Mouse (Mus musculus): ENCODE results near the gene Unc5c. TPM values are rescaled to one million over a fixed set of nuclear protein-coding genes. Genes with fewer than 3 reads are reported as not detected.

The Unc5c gene
- 3.6 and 4.7 TPM in 2 replicates for polyA plus RNA-seq (2012; rRNA removed)

GRCm38 (mm10) chr3:141465104-141465705, at the start of gene Unc5c:
Gene Unc5c, plus strand, starts transcription at chr3:141465216.
- no peaks in the 10 kb centered on the region for H3K4me1 ChIP-seq (ENCODE audit: control insufficient read depth, insufficient read depth, low read length)
- under 1% methylated on average over 60 of the region's 61 CpGs for WGBS
- peak within 1 kb of the TSS; percentile 63 for H3K4me3 ChIP-seq (replicated peaks; ENCODE audit: extremely low read depth, low read depth, low read length)
- TF ChIP-seq CTCF (IDR thresholded peaks at IDR 0.05; ENCODE audit: insufficient read depth, low read length), result no peak
- TF ChIP-seq POLR2A (IDR thresholded peaks at IDR 0.05; ENCODE audit: borderline replicate concordance, extremely low read depth, low read depth, low read length), result peak; percentile 47; the same call in 1 of the 2 replicates
- DNase-seq, result peak; percentile 20

GRCm38 (mm10) chr3:141457475-141457874, 7.5 kb upstream of the Unc5c start:
- Histone ChIP-seq H3K4me3 (replicated peaks; ENCODE audit: extremely low read depth, low read depth, low read length) (no peak overlapping the region), H3K4me1 (ENCODE audit: control insufficient read depth, insufficient read depth, low read length) (no peaks in the 10 kb centered on the region)
- no peak for DNase-seq
- whole genome bisulfite sequencing, result 80% methylated on average over 2 of the region's 2 CpGs
- TF ChIP-seq CTCF (IDR thresholded peaks at IDR 0.05; ENCODE audit: insufficient read depth, low read length), result peak; percentile 30; the same call in 1 of the 2 replicates
- no peak for TF ChIP-seq POLR2A (IDR thresholded peaks at IDR 0.05; ENCODE audit: borderline replicate concordance, extremely low read depth, low read depth, low read length)

GRCm38 (mm10) chr3:141462482-141462881, 2.5 kb upstream of the Unc5c start:
- TF ChIP-seq CTCF (IDR thresholded peaks at IDR 0.05; ENCODE audit: insufficient read depth, low read length) (no peak), POLR2A (IDR thresholded peaks at IDR 0.05; ENCODE audit: borderline replicate concordance, extremely low read depth, low read depth, low read length) (no peak)
- Histone ChIP-seq H3K4me1 (ENCODE audit: control insufficient read depth, insufficient read depth, low read length) (no peaks in the 10 kb centered on the region), H3K4me3 (replicated peaks; ENCODE audit: extremely low read depth, low read depth, low read length) (no peak overlapping the region)
- 65% methylated on average over 7 of the region's 7 CpGs for WGBS
- no peak for DNase-seq

GRCm38 (mm10) chr3:141464691-141465103, 319 bp upstream of the Unc5c start:
- WGBS, result 1% methylated on average over 26 of the region's 26 CpGs
- H3K4me1 ChIP-seq (ENCODE audit: control insufficient read depth, insufficient read depth, low read length), result no peaks in the 10 kb centered on the region
- peak; percentile 15 for DNase-seq
- peak overlapping the region; percentile 63 for H3K4me3 ChIP-seq (replicated peaks; ENCODE audit: extremely low read depth, low read depth, low read length)
- TF ChIP-seq POLR2A (IDR thresholded peaks at IDR 0.05; ENCODE audit: borderline replicate concordance, extremely low read depth, low read depth, low read length) (no peak), CTCF (IDR thresholded peaks at IDR 0.05; ENCODE audit: insufficient read depth, low read length) (no peak)

GRCm38 (mm10) chr3:141466061-141466460, 1.0 kb downstream of the Unc5c start:
- Histone ChIP-seq H3K4me1 (ENCODE audit: control insufficient read depth, insufficient read depth, low read length) (no peaks in the 10 kb centered on the region), H3K4me3 (replicated peaks; ENCODE audit: extremely low read depth, low read depth, low read length) (peak overlapping the region; percentile 46)
- TF ChIP-seq POLR2A (IDR thresholded peaks at IDR 0.05; ENCODE audit: borderline replicate concordance, extremely low read depth, low read depth, low read length) (no peak), CTCF (IDR thresholded peaks at IDR 0.05; ENCODE audit: insufficient read depth, low read length) (no peak)
- DNase-seq, result no peak
- 1% methylated on average over 20 of the region's 20 CpGs for WGBS

GRCm38 (mm10) chr3:141466727-141467335, 1.8 kb downstream of the Unc5c start:
- TF ChIP-seq CTCF (IDR thresholded peaks at IDR 0.05; ENCODE audit: insufficient read depth, low read length) (no peak), POLR2A (IDR thresholded peaks at IDR 0.05; ENCODE audit: borderline replicate concordance, extremely low read depth, low read depth, low read length) (no peak)
- WGBS, result 24% methylated on average over 3 of the region's 3 CpGs
- H3K4me3 ChIP-seq (replicated peaks; ENCODE audit: extremely low read depth, low read depth, low read length), result peak overlapping the region; percentile 32
- DNase-seq, result no peak
- H3K4me1 ChIP-seq (ENCODE audit: control insufficient read depth, insufficient read depth, low read length), result no peaks in the 10 kb centered on the region

- WGBS, result 58% methylated on average over 2 of the region's 2 CpGs
- no peak for DNase-seq
- Histone ChIP-seq H3K4me1 (ENCODE audit: control insufficient read depth, insufficient read depth, low read length) (no peaks in the 10 kb centered on the region), H3K4me3 (replicated peaks; ENCODE audit: extremely low read depth, low read depth, low read length) (no peak overlapping the region)
- TF ChIP-seq CTCF (IDR thresholded peaks at IDR 0.05; ENCODE audit: insufficient read depth, low read length) (no peak), POLR2A (IDR thresholded peaks at IDR 0.05; ENCODE audit: borderline replicate concordance, extremely low read depth, low read depth, low read length) (no peak)
Measured at GRCm38 (mm10) chr3:141469338-141469737, 4.3 kb downstream of the Unc5c start.

GRCm38 (mm10) chr3:141473205-141473604, 8.2 kb downstream of the Unc5c start:
- no peak for TF ChIP-seq CTCF (IDR thresholded peaks at IDR 0.05; ENCODE audit: insufficient read depth, low read length)
- no peak for TF ChIP-seq POLR2A (IDR thresholded peaks at IDR 0.05; ENCODE audit: borderline replicate concordance, extremely low read depth, low read depth, low read length)
- 62% methylated on average over 5 of the region's 5 CpGs for WGBS

GRCm38 (mm10) chr3:141475389-141475788, 10.4 kb downstream of the Unc5c start:
- no peaks in the 10 kb centered on the region for H3K4me1 ChIP-seq (ENCODE audit: control insufficient read depth, insufficient read depth, low read length)
- TF ChIP-seq POLR2A (IDR thresholded peaks at IDR 0.05; ENCODE audit: borderline replicate concordance, extremely low read depth, low read depth, low read length) (no peak), CTCF (IDR thresholded peaks at IDR 0.05; ENCODE audit: insufficient read depth, low read length) (no peak)
- no peak for DNase-seq
- WGBS, result 67% methylated on average over 5 of the region's 5 CpGs
- H3K4me3 ChIP-seq (replicated peaks; ENCODE audit: extremely low read depth, low read depth, low read length), result no peak overlapping the region

More at GRCm38 (mm10) chr3:141473205-141473604, 8.2 kb downstream of the Unc5c start:
- DNase-seq, result no peak
- H3K4me3 ChIP-seq (replicated peaks; ENCODE audit: extremely low read depth, low read depth, low read length), result no peak overlapping the region
- H3K4me1 ChIP-seq (ENCODE audit: control insufficient read depth, insufficient read depth, low read length), result no peaks in the 10 kb centered on the region

- TF ChIP-seq CTCF (IDR thresholded peaks at IDR 0.05; ENCODE audit: insufficient read depth, low read length), result no peak
- TF ChIP-seq POLR2A (IDR thresholded peaks at IDR 0.05; ENCODE audit: borderline replicate concordance, extremely low read depth, low read depth, low read length), result no peak
- Histone ChIP-seq H3K4me1 (ENCODE audit: control insufficient read depth, insufficient read depth, low read length) (no peaks in the 10 kb centered on the region), H3K4me3 (replicated peaks; ENCODE audit: extremely low read depth, low read depth, low read length) (no peak overlapping the region)
- WGBS, result 44% methylated on average over 6 of the region's 6 CpGs
- no peak for DNase-seq
Measured at GRCm38 (mm10) chr3:141475919-141476318, 10.9 kb downstream of the Unc5c start.

Data from lung, adult 2 months (tissue).